Mouse (Mus musculus) kidney, postnatal 25 days (tissue): ENCODE measurements around the gene Cabp5.
"Not testable (repeated sequence)": the region's sequence is repeated elsewhere in the genome, so short reads cannot be mapped to it uniquely, and the experiment has no call there.

Source experiments
- DNase-seq, 2 experiments: peaks; one replicate each; pipeline ENCODE4 v3.0.0; 2021; ENCODE audit warnings: mixed read lengths in 2 of 2

Cabp5 gene

DNA sequence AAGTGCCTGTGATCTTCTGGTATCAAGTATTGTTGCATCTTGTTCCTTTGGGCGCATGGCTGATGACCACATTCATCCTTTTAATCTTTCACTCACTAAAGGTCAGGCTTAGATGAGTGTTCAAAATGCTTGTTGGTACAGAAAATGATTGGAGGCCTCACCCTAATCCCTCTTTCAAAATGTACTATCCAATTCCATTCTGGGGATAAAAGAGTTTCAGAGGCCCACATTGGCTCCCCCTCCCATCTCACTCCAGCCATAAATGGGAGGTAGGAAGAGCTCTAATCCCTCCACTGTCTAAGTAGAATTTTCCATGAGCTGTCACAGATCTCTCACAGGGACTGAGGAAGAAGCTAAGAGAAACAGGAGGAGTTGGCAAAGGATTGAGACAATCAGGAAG is at the start of gene Cabp5:
TSS of gene Cabp5 (plus strand) at position 301 of the 400 bp plus-strand sequence.
- no peak for DNase-seq

DNA sequence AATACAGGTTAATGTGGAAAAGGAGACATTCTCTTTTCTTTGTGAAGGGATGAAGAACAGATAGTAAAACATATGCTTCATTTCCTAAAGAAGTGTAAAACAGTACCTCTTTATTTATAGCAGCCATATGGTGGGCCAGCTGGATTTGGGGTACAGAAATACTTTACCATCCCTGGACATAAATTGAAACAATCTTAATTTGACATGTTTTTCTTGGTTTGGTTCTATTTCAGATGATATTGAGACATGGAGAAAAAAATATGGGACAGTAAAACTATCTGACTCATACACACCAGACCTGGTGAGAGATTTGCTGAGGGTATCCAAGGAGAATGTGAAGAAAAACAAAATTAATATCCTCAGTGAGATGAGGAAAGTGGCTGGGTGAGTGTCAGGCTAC is 42.0 kb upstream of the Cabp5 start:
- no peak for DNase-seq

DNA sequence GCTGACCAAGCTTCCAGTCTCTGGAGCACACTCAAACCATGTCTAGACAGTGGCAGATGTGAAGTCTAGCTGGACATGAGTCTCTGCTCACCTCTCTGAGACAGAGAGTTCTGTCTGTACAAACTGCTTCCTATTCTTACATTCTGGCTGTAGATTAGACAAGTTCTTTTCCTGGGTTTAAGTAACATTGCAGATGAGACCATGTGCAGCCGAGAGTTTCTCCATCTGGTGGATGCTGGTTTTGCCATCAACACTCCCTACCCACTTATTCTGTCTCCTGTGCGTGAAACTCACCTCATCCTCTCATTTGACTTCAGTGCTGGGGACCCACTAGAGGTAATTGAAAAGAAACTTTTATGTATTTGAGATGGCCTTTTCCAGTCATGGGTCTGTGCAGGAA is 17.3 kb upstream of the Cabp5 start:
- DNase-seq = no peak

DNA sequence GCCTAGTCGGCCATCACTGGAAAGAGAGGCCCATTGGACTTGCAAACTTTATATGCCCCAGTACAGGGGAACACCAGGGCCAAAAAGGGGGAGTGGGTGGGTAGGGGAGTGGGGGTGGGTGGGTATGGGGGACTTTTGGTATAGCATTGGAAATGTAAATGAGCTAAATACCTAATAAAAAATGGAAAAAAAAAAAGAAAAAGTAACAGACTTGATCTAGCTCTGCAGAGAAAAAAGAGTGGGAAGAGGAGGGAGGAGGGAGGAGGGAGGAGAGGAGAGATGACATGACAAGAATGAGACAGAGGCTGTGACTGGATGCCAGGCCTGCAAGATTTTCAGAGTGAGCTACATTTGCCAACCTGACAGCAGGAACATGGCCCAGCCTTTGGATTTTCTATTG is 52.6 kb downstream of the Cabp5 start, which contains the start of gene Bsph1:
TSS of gene Bsph1 (plus strand) at position 301 of the 400 bp plus-strand sequence.
- DNase-seq = not testable (repeated sequence)
